Mouse (Mus musculus): Measurements from ENCODE around the gene Gm765. TPM values are rescaled to one million over a fixed set of nuclear protein-coding genes. Genes with fewer than 3 reads are reported as not detected.

Gm765 gene
- polyA plus RNA-seq (2021; fragmentation: Nextera tagmentation), result 5.7 and 5.8 TPM in 2 replicates
- long read RNA-seq, experiment 1, transcript Gm765-201 (4 exons, 3,132 nt), result major isoform, 8 of 10 reads
- long read RNA-seq, experiment 1, partial matches to known transcripts, result 0 of 10 reads
- long read RNA-seq, experiment 1, other reads (novel, unspliced or antisense), result 2 of 10 reads
- long read RNA-seq, experiment 2, transcript Gm765-201 (4 exons, 3,132 nt), result major isoform, 5 of 6 reads
- long read RNA-seq, experiment 2, partial matches to known transcripts, result 1 of 6 reads
- long read RNA-seq, experiment 2, other reads (novel, unspliced or antisense), result 0 of 6 reads

GRCm38 (mm10) chr6:98342654-98343053, at the start of gene Gm765:
Gene Gm765 (minus strand): TSS chr6:98342754.

